Mouse (Mus musculus) spleen, postnatal 14 days (tissue): Measurements from ENCODE around the gene Slc25a45.
A peak's percentile ranks its signal among the peaks of the same experiment; 100 is the strongest.
"Not testable (repeated sequence)": the region's sequence is repeated elsewhere in the genome, so short reads cannot be mapped to it uniquely, and the experiment has no call there.

Experiments used
- DNase-seq, 2 experiments: peaks; one replicate each; pipeline ENCODE4 v3.0.0; 2021 to 2022; ENCODE audit warnings: low spot score in 2 of 2

Gene Slc25a45

GRCm38 (mm10) chr19:5851481-5851971 lies 26.1 kb upstream of the Slc25a45 start:
- no peak for DNase-seq

- DNase-seq: no peak
These were observed 25.4 kb upstream of the Slc25a45 start for GRCm38 (mm10) chr19:5852035-5852722.

- no peak for DNase-seq
These were observed 21.0 kb upstream of the Slc25a45 start for GRCm38 (mm10) chr19:5856604-5857003.

- DNase-seq: no peak
These were observed 15.1 kb upstream of the Slc25a45 start for GRCm38 (mm10) chr19:5862335-5863085.

- no peak for DNase-seq
These were observed 13.8 kb upstream of the Slc25a45 start for GRCm38 (mm10) chr19:5863776-5864175.

GRCm38 (mm10) chr19:5864710-5865398 lies 12.8 kb upstream of the Slc25a45 start:
- no peak for DNase-seq

- DNase-seq: no peak
These were observed 9.5 kb upstream of the Slc25a45 start for GRCm38 (mm10) chr19:5868096-5868495.

- DNase-seq: no peak
These were observed 6.3 kb upstream of the Slc25a45 start for GRCm38 (mm10) chr19:5871273-5871672.

- DNase-seq: no peak
These were observed 5.9 kb upstream of the Slc25a45 start for GRCm38 (mm10) chr19:5871683-5872082.

GRCm38 (mm10) chr19:5872528-5872927 lies 5.1 kb upstream of the Slc25a45 start:
- no peak for DNase-seq

GRCm38 (mm10) chr19:5872931-5873556 lies 4.6 kb upstream of the Slc25a45 start:
- no peak for DNase-seq

GRCm38 (mm10) chr19:5874391-5874968 lies 3.1 kb upstream of the Slc25a45 start:
- no peak for DNase-seq

- DNase-seq: peak; percentile 87 to 89
These were observed 2.6 kb upstream of the Slc25a45 start, which contains the start of gene Frmd8 for GRCm38 (mm10) chr19:5874969-5875480. TSS of gene Frmd8 (minus strand) at chr19:5875274.

- DNase-seq: no peak
These were observed 734 bp downstream of the Slc25a45 start for GRCm38 (mm10) chr19:5878362-5878722.

GRCm38 (mm10) chr19:5878916-5879315 lies 1.3 kb downstream of the Slc25a45 start:
- no peak for DNase-seq

GRCm38 (mm10) chr19:5879735-5880134 lies 2.1 kb downstream of the Slc25a45 start:
- DNase-seq: no peak

GRCm38 (mm10) chr19:5881155-5881554 lies 3.5 kb downstream of the Slc25a45 start:
- DNase-seq: no peak

GRCm38 (mm10) chr19:5882079-5882478 lies 4.5 kb downstream of the Slc25a45 start:
- DNase-seq: not testable (repeated sequence)

GRCm38 (mm10) chr19:5883935-5884334 lies 6.3 kb downstream of the Slc25a45 start:
- DNase-seq: no peak

- no peak for DNase-seq
These were observed 8.2 kb downstream of the Slc25a45 start for GRCm38 (mm10) chr19:5885838-5886237.

- DNase-seq: no peak
These were observed 9.7 kb downstream of the Slc25a45 start for GRCm38 (mm10) chr19:5887234-5887815.
